Mouse (Mus musculus) kidney, adult 18-20 months (tissue): Measurements from ENCODE around the gene 4930469K13Rik.
A peak's percentile ranks its signal among the peaks of the same experiment; 100 is the strongest.

Experiments
- DNase-seq: peaks from one replicate; pipeline ENCODE4 v3.0.0; 2021

Gene 4930469K13Rik

DNA sequence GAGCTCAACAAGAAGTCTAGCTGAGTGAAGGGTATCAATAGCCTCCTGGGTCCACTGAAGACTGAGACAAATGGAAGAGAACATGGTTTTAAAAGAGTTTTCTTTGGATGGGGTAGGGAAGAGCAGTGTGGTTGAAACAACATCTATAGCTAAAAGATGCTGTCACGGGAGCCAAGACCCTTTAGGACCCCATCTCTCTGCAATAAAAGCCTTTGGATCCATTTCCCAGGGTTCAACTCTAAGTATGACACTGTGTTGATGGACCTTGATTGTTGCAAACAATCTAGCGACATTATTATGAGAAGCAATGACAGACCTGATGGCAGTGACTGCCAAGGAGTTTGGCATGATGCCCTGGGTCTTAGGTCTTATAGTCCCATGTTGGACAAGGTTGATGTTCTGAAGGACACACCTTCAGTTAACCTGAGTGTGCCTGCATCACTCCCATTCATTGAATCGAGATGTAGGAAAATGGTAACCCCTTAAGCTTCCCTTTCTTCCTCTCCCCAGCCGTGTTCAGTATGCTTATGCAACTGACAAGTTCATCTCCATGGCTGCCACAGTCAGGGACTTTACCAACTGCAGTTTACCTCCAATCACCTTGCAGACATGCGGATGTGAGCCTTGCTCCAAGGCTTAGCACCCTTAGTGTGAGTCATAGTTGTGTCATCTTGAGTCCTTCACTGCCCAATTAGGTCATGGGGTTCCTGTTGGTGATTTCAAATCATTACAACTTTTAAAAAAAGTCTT is 62.3 kb downstream of the 4930469K13Rik start:
- DNase-seq, result no peak

DNA sequence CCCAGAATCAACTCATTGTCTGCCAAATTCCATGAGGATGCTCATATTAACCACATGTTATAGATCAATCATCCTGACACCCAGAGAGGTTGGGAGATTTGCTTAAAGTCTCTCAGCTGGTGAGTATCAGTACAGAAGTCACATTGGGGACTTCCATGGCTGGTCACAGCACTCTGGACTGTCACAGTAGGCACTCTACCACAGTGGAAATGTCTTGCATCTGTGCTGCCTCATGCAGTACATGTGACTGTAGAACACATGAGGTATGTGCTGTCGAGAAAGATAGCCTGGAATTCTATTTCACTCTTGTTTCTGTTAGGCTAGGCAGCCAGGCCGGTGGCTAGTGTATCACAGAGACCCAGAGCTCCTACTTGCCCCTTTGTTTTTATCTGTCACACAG is 63.6 kb downstream of the 4930469K13Rik start:
- no peak for DNase-seq

DNA sequence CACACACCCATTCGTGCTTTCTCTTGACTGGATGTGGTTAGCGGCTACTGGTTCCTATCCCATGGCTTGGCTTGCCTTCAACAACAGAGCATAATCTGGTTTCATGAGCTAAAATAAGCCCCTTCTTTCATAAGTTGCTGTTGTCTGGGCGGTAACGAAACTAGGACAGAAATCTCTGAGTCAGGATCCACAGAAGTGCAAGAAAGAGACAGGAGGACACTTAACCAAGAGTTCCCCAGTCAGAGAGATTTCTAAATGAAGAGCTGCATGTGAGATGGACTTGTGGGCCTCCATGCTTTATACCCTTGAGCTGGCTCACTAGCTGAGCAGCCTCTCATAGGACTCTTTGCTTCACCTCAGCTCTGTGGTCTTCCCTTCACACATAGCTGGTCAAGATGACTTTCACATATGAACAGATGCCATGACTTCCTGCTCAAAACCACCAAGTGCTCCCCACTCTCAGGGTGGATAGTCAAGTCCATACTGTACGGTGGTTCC is 64.3 kb downstream of the 4930469K13Rik start:
- no peak for DNase-seq

DNA sequence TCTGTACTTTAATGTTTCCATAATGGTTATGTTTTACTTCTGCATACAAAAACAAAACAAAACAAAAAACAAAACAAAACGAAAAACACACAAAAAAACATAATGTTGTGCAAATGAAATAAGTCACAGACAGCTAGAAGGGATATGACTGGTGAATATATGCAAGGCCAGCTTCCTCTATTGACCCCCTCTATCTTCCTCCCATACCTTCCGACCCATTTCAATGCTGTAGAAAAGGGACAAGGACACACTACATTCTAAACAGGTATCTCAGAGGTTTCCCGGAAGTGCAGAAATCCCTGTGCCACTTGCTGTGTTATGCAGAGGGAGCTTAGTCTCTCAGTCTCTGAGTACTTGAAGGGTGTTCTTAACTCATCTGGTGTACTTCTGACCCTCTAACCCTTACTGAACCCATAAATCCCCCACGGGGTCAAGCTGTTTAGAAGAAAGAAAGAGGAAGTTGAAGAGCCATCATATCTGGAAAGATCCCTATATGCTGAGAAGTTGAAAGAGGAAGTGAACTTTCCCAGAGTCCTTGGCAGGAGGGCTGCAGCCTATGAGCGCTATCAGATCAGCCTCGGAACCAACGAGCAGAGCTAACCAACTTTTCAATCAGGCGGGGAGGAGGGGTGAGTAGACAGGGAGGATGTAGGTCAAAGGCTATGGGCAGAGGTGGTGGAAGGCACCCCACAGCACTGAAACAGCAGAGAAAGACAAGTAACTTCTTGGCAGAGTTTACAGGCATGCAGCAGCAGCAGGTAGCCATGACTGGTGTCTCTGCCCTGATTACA is 67.1 kb downstream of the 4930469K13Rik start:
- DNase-seq, result no peak

DNA sequence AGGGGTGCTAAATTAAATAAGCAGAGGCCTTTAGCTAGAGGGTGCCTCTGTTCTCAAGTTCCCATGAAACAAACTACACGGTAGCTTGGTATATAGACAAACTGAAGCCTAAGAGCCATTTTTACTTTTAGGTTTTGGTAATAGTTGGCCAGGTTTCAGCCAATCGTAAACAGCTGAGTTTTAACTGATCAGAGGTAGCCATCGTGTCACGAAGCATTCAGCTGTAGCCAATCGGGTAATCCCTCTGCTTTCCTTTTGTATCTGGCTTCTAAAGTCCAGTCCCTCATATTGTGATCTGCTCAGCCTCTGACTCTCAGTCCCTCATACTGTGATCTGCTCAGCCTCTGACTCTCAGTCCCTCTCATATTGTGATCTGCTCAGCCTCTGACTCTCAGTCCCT is 68.7 kb downstream of the 4930469K13Rik start:
- DNase-seq, result no peak

DNA sequence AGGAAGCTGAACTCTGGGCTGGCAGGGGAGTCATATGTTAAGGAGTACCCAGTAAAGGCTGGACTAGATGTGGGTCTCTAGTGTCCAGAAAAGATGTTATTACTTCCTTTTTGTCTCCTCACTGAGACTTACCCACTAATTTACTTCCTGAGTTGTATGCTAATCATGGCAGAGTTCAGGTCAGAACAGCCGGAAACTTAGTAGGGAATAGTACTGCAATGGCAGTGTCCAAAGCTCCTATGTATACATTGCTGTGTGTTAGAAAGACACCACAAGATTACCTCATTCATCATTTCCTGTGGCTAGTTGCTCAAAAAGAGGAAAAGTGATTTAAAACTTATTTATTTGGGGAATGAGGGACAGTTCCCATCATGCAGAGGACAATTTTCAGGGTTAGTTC is 73.3 kb downstream of the 4930469K13Rik start:
- DNase-seq, result no peak

DNA sequence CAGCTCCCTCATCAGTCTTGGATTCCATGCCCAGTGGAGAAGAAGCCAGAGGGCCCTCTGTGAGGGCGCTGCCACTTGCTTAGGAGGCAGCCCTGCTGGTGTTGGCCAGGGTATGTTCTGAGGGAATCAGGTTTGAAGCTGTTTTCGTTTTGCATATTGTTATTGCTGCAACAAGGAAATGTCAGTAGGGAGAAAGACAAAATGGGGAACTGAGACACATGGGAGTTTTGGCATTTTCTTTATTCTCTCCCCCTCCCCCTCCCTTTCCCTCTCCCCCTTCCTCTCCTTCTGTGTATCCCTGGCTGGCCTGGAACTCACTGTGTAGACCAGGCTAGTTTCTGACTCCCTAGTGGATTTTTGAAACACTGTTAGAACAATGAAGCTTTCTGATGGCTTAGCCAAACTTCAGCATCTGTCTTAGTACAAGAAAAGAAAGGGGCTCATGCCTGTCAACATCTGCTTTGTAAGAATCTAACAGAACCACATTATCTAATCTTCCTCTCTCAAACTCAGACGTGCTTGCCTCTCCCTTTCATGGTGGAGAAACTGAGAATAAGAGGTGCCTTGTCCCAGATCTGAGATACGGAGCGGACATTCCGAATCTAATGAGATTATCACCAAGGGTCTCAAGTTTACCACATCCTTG is 86.2 kb downstream of the 4930469K13Rik start:
- DNase-seq, result no peak

DNA sequence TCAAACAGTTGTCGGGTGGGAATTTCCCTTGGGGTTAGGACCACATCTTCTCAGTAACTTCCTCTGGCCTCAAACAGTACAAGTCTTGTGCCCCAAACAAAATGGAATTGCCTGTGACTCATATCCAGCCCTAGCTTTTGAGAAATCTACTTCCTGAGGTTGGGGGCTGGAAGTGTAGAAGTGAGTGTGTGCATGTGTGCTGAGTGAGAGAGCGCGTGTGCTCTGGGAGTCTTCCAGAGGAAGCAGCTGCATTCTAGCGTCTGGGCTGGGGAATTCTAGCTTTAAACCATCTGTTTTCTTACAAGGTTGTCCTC is 87.5 kb downstream of the 4930469K13Rik start:
- DNase-seq, result no peak

DNA sequence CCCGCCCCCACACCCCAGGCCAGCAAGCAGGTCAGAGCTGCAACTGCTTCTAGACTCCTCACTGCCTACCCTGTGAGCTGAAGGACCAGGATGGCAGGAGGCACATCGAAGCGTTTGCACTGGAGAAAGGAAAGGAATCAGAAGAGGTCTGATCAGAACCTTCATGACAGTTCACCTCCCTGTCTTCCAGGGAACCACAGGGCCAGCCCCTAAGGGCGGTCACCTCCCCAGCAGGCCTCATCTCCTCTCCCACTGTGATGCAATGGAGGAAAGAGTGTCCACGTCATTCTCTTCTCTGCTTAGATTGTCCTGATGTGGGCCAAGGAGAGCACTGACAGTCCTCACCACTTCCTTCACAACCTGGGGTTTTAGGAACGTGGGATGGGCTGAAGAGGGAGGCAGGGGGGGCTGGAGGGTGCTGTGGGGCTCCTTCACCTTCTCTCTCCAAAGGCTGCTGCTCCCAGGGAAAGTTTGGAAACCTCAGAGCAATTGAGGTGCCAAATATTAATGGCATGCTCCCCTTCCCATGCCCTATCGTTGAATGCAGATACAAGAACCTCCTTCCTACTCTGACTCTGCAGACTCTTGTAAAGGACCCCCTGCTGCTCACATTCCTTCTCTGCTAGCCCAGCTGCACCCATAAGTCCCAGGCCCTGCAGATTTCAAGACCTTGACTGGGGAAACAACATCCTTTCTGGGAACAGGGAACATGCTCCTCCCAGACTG is 88.1 kb downstream of the 4930469K13Rik start:
- no peak for DNase-seq

DNA sequence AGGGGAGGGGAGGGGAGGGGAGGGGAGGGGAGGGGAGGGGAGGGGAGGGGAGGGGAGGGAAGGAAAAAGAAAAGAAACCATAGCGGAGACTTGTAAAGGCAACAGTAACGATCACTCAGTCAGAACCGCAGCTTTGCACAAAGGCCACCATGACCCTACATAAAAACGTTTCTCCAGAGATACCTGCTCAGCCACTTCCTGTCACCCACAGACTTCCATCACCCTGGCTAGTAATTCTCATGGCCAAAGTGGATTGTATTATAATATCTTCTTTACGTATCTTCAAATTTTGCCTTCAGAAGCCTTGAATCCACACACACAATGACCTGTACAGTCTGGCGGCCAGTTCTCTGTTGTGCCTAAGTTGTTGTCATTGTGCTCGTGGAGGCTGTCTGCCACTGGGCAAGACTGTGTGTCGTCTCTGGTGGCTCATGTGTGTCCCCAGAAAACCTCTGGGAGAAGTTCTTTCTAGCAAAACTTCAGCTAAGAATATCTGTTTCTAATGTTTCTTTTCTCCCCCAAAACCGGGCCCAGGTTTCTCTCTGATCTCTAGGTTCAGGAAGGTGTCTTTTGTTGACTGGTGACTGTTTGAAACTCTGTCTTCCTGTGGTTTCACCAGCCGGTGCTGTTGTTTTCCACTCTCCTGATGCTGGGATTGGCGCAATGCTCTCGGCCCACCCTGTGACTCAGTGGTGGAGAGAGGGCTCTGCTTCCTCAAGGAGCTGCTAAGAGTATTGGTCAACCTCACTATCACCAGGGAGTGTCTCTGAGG is 88.9 kb downstream of the 4930469K13Rik start:
- no peak for DNase-seq

DNA sequence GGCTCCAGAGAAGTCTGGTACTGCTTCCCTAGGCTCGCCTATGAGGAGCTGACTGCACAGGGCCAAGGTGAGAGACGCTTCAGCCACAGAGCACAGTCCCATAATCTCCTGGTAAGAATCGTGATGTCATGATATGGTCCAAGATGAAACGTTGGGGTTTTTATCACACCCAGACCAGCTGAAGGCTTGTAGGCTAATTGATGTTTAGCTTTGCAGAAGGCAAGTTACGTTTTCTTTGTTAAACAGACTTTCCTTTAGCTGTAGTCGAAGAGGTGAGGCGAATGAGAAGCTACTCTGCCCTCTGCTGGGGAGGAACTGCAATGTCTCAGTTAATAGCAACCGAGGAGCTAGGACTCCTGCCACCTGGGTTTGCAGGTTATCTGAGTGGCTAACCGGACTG is 89.7 kb downstream of the 4930469K13Rik start:
- peak; percentile 34 for DNase-seq

DNA sequence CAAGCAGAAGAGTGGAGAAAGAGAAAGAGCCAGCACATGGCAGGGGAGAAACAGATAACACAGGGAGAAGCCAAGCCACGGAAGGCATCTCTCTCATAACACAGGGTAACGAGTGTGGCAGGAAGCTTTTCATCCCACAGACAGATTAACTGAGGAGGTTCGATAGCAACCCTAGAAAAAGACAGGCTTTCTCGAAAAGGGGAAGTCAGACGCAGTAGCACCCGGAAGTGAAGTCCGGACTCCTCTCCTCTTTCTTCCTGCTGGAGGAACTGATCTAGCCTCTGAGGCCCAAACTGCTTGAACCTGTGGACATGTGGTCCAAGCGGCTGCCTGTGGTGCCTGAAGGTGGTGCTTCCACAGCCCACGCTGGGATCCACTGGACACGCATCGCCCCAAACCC is 90.1 kb downstream of the 4930469K13Rik start:
- DNase-seq, result no peak

DNA sequence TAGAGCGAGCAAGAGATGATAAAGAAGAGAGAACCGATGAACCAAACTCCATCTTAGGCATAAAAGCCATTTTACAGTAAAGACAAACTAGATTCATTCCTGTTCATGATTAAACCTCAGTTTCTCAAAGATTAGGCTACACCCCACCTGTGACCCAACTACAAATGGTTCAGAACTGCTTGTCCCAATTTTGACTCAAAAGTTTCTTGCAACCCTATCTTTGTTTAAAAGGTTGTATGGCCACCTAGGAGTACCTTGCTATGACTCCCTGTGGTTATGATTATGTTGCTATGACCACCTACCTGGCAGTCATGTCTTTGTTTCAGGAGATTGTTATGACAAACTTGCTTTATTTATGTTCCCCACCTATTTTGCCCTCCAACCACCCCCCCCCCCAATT is 90.7 kb downstream of the 4930469K13Rik start:
- no peak for DNase-seq

DNA sequence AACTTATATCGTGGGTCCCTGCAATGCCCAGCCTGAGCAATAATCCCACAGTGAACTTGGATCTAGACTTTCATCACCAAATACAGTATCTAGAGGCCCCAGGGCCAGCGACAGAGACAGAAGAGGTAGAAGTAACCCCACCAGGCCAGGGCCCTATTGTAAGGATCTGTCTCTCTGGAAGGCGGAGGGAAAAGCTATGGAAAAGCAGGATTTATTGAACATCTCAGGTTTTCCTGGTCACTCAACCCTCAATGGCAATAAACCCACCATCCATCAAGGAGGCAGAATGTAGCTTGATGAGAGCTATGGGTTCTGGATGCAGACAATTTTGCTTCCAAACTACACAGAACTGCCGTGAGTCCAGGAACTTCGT is 95.8 kb downstream of the 4930469K13Rik start:
- no peak for DNase-seq

DNA sequence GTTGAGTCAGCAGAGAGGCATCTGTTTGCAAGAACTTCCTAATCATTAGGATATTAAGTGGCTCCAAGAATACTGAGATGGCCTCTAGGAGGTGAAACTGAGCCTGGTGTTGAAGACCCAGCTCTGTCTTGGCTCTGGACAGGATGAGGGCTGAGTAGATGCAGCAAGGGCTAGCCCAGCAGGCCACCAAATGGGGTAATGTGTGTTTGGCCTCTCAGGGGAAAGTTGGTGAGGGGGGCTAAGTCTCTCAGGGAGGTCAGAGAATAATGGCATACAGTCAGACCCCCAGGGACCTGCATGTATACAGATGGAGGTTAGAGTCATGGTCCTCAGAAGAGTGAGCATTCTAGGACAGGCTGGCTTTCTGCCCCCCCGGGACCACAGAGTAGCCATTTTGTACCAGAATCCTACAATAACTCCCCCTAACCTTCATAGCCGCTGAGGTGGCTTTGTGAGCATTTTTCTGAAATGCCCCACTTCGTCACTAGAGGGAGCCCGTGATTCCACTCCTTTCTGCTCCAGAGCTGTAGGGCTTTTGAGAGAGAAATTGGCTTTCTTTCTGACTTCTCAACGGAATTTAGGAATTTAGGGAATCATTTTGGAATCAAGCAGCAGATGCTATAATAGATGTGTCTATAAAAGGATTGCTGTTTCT is 96.3 kb downstream of the 4930469K13Rik start:
- DNase-seq, result peak; percentile 57

DNA sequence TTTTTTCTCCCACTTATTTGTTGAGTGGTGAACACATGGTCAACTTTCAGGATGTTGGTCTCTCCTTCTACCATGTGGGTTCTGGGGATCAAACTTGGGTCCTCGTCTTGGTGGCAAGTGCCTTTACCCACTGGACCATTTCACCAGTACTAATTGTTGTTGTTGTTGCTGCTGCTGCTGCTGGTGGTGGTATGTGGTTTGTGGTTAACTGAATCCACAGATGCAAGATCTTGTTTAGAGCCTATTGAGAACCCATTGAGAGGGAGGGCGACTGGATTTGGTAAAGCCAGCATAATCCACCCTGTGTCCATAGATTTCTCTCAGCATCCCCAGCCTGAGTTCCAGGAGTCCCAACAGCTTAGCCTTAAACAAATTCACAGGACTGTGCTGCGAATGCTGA is 97.9 kb downstream of the 4930469K13Rik start:
- no peak for DNase-seq

DNA sequence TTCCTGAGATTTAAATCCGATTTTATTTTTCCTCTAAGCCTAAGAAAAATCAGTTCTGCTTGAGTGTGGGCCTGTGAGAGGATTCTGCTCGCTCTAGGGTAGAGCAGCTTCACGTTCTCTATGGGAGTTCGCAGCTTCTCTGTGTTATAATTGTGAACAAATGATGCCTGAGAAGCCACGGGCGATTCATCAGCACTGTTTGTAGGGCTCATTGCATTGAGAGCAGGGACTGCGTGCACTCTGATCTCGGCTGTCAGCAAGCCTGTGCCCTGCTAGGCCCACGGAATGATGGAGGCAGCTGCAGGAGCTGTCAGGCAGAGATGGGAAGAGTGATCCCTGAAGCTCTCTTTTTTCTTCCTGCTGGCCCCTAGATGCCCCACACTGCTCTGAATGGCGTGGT is 100.1 kb downstream of the 4930469K13Rik start:
- no peak for DNase-seq

DNA sequence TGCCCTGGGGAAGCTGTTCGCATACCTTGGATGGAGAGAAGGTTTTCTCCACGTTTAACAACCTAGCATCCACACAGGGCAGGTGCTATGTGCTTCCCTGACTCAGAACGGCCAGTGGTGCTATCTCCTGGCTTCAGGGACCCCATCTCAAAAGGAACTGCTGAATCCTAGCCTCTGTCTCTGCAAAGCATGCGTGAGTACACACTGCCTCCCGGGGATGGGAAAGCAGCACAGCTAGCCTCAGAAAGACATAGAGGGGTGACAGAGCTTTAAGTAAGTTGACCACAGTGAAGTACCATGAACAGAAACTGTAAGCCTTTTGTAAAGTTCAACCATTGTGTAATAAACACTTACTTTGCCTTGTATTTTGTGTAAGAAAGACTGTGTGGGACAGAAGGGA is 104.9 kb downstream of the 4930469K13Rik start:
- no peak for DNase-seq

DNA sequence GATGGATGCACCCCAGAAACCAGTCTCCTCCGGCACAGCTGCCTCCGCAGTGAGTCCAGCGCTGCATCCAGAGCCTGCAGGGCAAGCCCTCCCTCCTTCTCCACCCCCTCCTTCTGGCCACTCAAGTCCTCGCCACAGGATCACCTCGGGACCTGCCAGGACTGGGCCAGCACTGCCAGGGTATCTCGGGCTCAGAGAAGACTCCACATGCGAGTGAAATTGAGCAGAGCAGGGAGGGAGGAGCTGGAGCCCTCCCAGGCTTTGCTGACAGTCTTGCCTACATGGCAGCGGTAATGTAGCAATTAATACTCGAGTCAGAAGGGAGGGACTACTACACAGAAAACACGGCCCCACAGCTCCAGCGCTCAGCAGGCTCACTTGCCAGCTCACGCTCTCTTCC is 105.4 kb downstream of the 4930469K13Rik start, which contains the start of gene Kcnip1:
Gene Kcnip1 (minus strand): TSS at position 215 of the 400 bp plus-strand sequence.
- DNase-seq, result no peak

DNA sequence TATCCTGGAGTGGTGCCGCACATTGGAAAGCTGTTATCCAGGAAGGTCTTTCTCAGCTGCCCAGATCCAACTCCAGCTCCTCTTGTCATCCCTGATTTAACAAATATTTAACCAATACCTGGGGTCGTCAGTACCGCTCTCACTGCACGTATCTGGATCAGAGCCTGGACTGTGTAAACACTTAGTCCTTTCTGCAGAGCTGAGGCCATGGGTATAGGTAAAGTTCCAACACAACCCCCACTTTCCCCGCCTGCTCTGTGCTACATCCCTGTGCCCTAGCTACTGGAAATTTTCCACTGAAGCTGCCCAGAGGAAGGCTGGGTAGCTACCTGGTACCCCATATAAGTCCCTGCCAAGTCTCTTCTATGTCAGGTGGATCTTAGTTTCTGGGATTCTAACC is 108.4 kb downstream of the 4930469K13Rik start:
- no peak for DNase-seq

DNA sequence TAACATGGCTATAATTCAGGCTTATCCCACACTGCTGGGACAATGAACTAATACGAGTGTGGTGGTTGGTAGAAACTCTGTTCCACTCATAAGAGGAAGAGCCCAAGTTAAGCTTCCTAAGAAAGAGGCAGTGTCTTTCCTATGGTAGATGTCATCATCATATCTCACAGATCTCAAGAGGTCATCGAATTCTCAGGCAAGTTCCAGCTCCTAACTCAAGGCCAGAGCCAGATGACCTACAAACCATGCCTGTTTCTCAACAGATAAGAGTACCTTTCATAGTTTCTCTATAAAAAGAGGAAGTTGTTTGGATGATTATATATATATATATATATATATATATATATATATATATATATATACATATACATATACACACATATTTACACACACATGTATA is 111.8 kb downstream of the 4930469K13Rik start:
- no peak for DNase-seq

DNA sequence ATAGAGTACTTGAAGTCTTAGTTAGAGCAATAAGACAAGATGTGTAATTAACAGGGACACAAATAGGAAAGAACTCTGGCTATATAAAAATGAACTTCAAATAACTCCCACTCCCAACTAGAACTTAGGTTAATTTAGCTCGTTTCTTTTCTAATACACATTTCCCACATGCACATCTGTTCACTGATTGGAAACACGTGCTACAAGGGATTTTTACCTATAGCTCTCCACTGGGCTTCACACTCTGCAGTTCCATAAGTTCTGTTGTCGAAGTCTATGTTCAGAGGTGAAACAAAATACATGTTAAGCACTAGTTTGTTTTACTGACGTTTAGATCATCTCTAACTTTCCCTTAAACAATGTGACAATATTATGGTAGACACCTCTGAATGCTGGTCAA is 118.2 kb downstream of the 4930469K13Rik start:
- DNase-seq, result no peak
